Mouse (Mus musculus): ENCODE measurements at regions not wholly inside any gene's neighbourhood (a gene's known extent, or its start where the extent isn't known, plus 50 kb on each side); places are given as distances from the start of the nearest gene placed in this dataset.

DNA sequence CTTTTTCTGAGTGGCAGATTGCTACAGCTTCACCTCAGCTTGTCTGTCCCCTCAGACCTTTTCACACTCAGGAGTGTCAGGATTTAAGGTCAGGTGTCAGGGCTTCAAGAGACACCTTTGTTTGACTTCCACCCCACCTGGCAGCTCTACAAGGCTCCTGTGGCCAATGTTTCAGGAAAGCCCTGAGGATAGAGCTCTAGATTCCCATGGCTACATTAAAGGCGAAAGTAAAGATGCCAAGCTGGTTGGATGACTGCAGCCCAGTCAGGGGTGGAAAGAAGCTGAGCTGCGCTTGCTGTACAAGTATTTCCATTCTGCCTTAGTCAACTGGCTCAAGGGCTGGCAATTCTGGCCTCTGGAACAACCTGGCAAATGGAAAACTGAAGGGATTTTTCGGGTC, 198.2 kb downstream of the Snx19 start:
- TF ChIP-seq CTCF (IDR thresholded peaks at IDR 0.05; ENCODE audit: extremely low read depth, insufficient read length, insufficient replicate concordance, low read depth, low read length) (no peak), POLR2A (IDR thresholded peaks at IDR 0.05; ENCODE audit: low read depth, low read length) (no peak)
